In genomic region chr10:81019687-81020086, GRCm38 (mm10) we compare ENCODE assay signal across 26 mouse cellular contexts. TPM values are rescaled to one million over a fixed set of nuclear protein-coding genes. Genes with fewer than 3 reads are reported as not detected.
DNase-seq lines count a peak whose midpoint lies in the region; ATAC-seq and TF ChIP-seq lines count a peak whose summit lies in the region.
"Had no signal": no experiment of that assay in that cellular context is flagged by ENCODE, and none has a peak within 500 bp of the region (broad histone marks: within the 10 kb centered on the region; RNA-seq: fewer than 3 reads in every experiment).

No protein-coding gene starts in this region.

- no peaks in the 10 kb centered on the region for H3K36me3 ChIP-seq in forebrain, embryonic 10.5 days (replicated peaks)
- H3K36me3 ChIP-seq in forebrain, embryonic 12.5 days (replicated peaks): no peaks in the 10 kb centered on the region
- H3K36me3 ChIP-seq in neural tube, embryonic 12.5 days: no peaks in the 10 kb centered on the region; the same call in 1 of the 2 replicates
- no peaks in the 10 kb centered on the region for H3K36me3 ChIP-seq in neural tube, embryonic 15.5 days
- H3K36me3 ChIP-seq: heart, embryonic 13.5 days; limb, embryonic 15.5 days; liver, embryonic 15.5 days had no signal

- H3K4me2 ChIP-seq in forebrain, embryonic 12.5 days: no peak overlapping the region
- no peak overlapping the region for H3K4me2 ChIP-seq in neural tube, embryonic 12.5 days (replicated peaks)
- no peak overlapping the region for H3K4me2 ChIP-seq in neural tube, embryonic 15.5 days
- H3K4me2 ChIP-seq: heart, embryonic 13.5 days; hindbrain, embryonic 13.5 days; limb, embryonic 15.5 days; liver, embryonic 15.5 days; lung, embryonic 14.5 days; midbrain, embryonic 11.5 days had no signal

- peak overlapping the region; percentile 35; the same call in 1 of the 2 replicates for H3K27ac ChIP-seq in forebrain, embryonic 10.5 days
- H3K27ac ChIP-seq in forebrain, embryonic 12.5 days: no peak overlapping the region
- H3K27ac ChIP-seq in left cerebral cortex, adult 2 months: peak overlapping the region; percentile 34; the same call in 1 of the 2 replicates
- no peak overlapping the region for H3K27ac ChIP-seq in neural tube, embryonic 12.5 days
- no peak overlapping the region for H3K27ac ChIP-seq in neural tube, embryonic 15.5 days (replicated peaks)
- H3K27ac ChIP-seq: heart, embryonic 13.5 days; hindbrain, embryonic 13.5 days; limb, embryonic 15.5 days; liver, embryonic 15.5 days had no signal

- no peaks in the 10 kb centered on the region for H3K9me3 ChIP-seq in forebrain, embryonic 10.5 days
- H3K9me3 ChIP-seq in forebrain, embryonic 12.5 days: no peaks in the 10 kb centered on the region
- no peaks in the 10 kb centered on the region for H3K9me3 ChIP-seq in neural tube, embryonic 12.5 days
- no peaks in the 10 kb centered on the region for H3K9me3 ChIP-seq in neural tube, embryonic 15.5 days (replicated peaks)
- H3K9me3 ChIP-seq: heart, embryonic 13.5 days; hindbrain, embryonic 13.5 days; limb, embryonic 15.5 days; liver, embryonic 15.5 days had no signal

- H3K4me1 ChIP-seq in forebrain, embryonic 10.5 days: peaks cover 10% of the 10 kb centered on the region
- H3K4me1 ChIP-seq in forebrain, embryonic 12.5 days: peaks cover 4% of the 10 kb centered on the region
- peaks cover 3% of the 10 kb centered on the region; the same call in 1 of the 2 replicates for H3K4me1 ChIP-seq in neural tube, embryonic 12.5 days
- H3K4me1 ChIP-seq in neural tube, embryonic 15.5 days: peaks cover 34% of the 10 kb centered on the region

- WGBS in forebrain, embryonic 10.5 days: 83% methylated on average over 6 of the region's 6 CpGs
- WGBS in forebrain, embryonic 12.5 days: 73% methylated on average over 6 of the region's 6 CpGs
- 79% methylated on average over 6 of the region's 6 CpGs for WGBS in neural tube, embryonic 12.5 days
- 81% methylated on average over 6 of the region's 6 CpGs for WGBS in neural tube, embryonic 15.5 days

- no peak for TF ChIP-seq CTCF in left cerebral cortex, adult 2 months (IDR thresholded peaks at IDR 0.05)

- intact Hi-C loops in left cerebral cortex, adult 2 months (cut with DNase I): no loop called here
- intact Hi-C loops in heart, postnatal 25 days (cut with DNase I): loop anchor here (5.0 kb wide), 1 partner anchor 158 kb away; the partner anchor contains the start of gene Eef2

- peaks cover 49% of the 10 kb centered on the region for H3K27me3 ChIP-seq in forebrain, embryonic 10.5 days (ENCODE audit: poor library complexity, severe bottlenecking)
- peaks cover 38% of the 10 kb centered on the region for H3K27me3 ChIP-seq in forebrain, embryonic 12.5 days
- H3K27me3 ChIP-seq in neural tube, embryonic 12.5 days (replicated peaks): peaks cover 31% of the 10 kb centered on the region
- peaks cover 20% of the 10 kb centered on the region; the same call in 1 of the 2 replicates for H3K27me3 ChIP-seq in neural tube, embryonic 15.5 days (replicated peaks)

- H3K9ac ChIP-seq in forebrain, embryonic 12.5 days: no peak overlapping the region
- H3K9ac ChIP-seq in neural tube, embryonic 12.5 days: peak overlapping the region; percentile 29; the same call in 1 of the 2 replicates
- no peak overlapping the region for H3K9ac ChIP-seq in neural tube, embryonic 15.5 days (replicated peaks)
- H3K9ac ChIP-seq: forebrain, postnatal 0 days; heart, embryonic 13.5 days; limb, embryonic 15.5 days; liver, embryonic 15.5 days; lung, embryonic 14.5 days had no signal

- ATAC-seq in forebrain, embryonic 12.5 days (ENCODE audit: low FRiP score): no peak
- ATAC-seq in neural tube, embryonic 12.5 days (ENCODE audit: low FRiP score, low read depth): no peak
- ATAC-seq in neural tube, embryonic 15.5 days (ENCODE audit: low FRiP score): no peak
- ATAC-seq: activated CD4-positive, CD25-positive, alpha-beta regulatory T cell, adult 4 months; CD4-positive, CD25-positive, alpha-beta regulatory T cell, adult 4 months; forebrain, postnatal 0 days; intestine, postnatal 0 days had no signal

- DNase-seq in forebrain, embryonic 10.5 days (ENCODE audit: extremely low spot score, low spot score): no peak
- no peak for DNase-seq in left cerebral cortex, adult 2 months (ENCODE audit: extremely low spot score in 1 of 2, low spot score in 2 of 2)
- no peak for DNase-seq in left cerebral cortex, adult 9 months (ENCODE audit: low spot score in 2 of 2)
- DNase-seq in heart, postnatal 25 days (ENCODE audit: low spot score): no peak
- DNase-seq: adrenal gland, adult 2 months; adrenal gland, postnatal 36 days; forebrain, postnatal 0 days; heart, postnatal 10 days; kidney, adult 9 months; kidney, postnatal 10 days; lung, embryonic 14.5 days; thymus, adult 2 months; thymus, postnatal 36 days had no signal

- no peak overlapping the region for H3K4me3 ChIP-seq in forebrain, embryonic 10.5 days
- no peak overlapping the region for H3K4me3 ChIP-seq in forebrain, embryonic 12.5 days (replicated peaks)
- H3K4me3 ChIP-seq in left cerebral cortex, adult 2 months: no peak overlapping the region
- H3K4me3 ChIP-seq in neural tube, embryonic 12.5 days: no peak overlapping the region
- no peak overlapping the region for H3K4me3 ChIP-seq in neural tube, embryonic 15.5 days (replicated peaks)
- H3K4me3 ChIP-seq: heart, embryonic 13.5 days; hindbrain, embryonic 13.5 days; limb, embryonic 15.5 days; liver, embryonic 15.5 days had no signal

RNA-seq across cellular contexts. Expression of gene Gng7, which starts 4.9 kb away (rescaled TPM):
- 6.3 and 6.9 TPM in 2 replicates for polyA plus RNA-seq in forebrain, embryonic 10.5 days (2016; fragmentation: Nextera tagmentation; extraction: Ambion mirVana)
- polyA plus RNA-seq in forebrain, embryonic 12.5 days (2016; fragmentation: Nextera tagmentation; extraction: Ambion mirVana): 9.8 and 11.0 TPM in 2 replicates
- 100 to 1,000 TPM in 1 of 2 experiments, 10 to 100 TPM in 1; 66.6 to 111 TPM for total RNA-seq in left cerebral cortex, adult 2 months (2021)
- polyA plus RNA-seq in neural tube, embryonic 12.5 days (2016; fragmentation: Nextera tagmentation; extraction: Ambion mirVana): 11.2 and 14.0 TPM in 2 replicates
- 22.8 and 24.9 TPM in 2 replicates for polyA plus RNA-seq in neural tube, embryonic 15.5 days (2015; fragmentation: Nextera tagmentation; extraction: Ambion mirVana)
- total RNA-seq in heart, postnatal 25 days (2021): under 1 TPM; 0.13 to 0.34 TPM
- total RNA-seq: monocyte, adult 5-6 weeks had no signal
- polyA plus RNA-seq: activated CD4-positive, CD25-positive, alpha-beta regulatory T cell, adult 4 months had no signal

RNA-seq across cellular contexts. Expression of gene Diras1, which starts 5.8 kb away (rescaled TPM):
- 2.1 and 2.5 TPM in 2 replicates for polyA plus RNA-seq in forebrain, embryonic 10.5 days (2016; fragmentation: Nextera tagmentation; extraction: Ambion mirVana)
- 8.7 and 11.6 TPM in 2 replicates for polyA plus RNA-seq in forebrain, embryonic 12.5 days (2016; fragmentation: Nextera tagmentation; extraction: Ambion mirVana)
- total RNA-seq in left cerebral cortex, adult 2 months (2021): 100 to 1,000 TPM; 100 to 116 TPM
- 16.6 and 16.8 TPM in 2 replicates for polyA plus RNA-seq in neural tube, embryonic 12.5 days (2016; fragmentation: Nextera tagmentation; extraction: Ambion mirVana)
- 55.3 and 69.4 TPM in 2 replicates for polyA plus RNA-seq in neural tube, embryonic 15.5 days (2015; fragmentation: Nextera tagmentation; extraction: Ambion mirVana)
- not detected for total RNA-seq in heart, postnatal 25 days (2021)
- total RNA-seq: heart, postnatal 10 days; megakaryocyte progenitor cell, adult 5-6 weeks had no signal
- polyA plus RNA-seq: CD4-positive, CD25-positive, alpha-beta regulatory T cell, adult 4 months had no signal

RNA-seq across cellular contexts. Expression of gene Slc39a3, which starts 17.5 kb away (rescaled TPM):
- polyA plus RNA-seq in forebrain, embryonic 10.5 days (2016; fragmentation: Nextera tagmentation; extraction: Ambion mirVana): 15.7 and 15.8 TPM in 2 replicates
- 29.2 and 32.8 TPM in 2 replicates for polyA plus RNA-seq in forebrain, embryonic 12.5 days (2016; fragmentation: Nextera tagmentation; extraction: Ambion mirVana)
- total RNA-seq in left cerebral cortex, adult 2 months (2021): 10 to 100 TPM; 61.3 to 62.5 TPM
- 33.9 and 40.2 TPM in 2 replicates for polyA plus RNA-seq in neural tube, embryonic 12.5 days (2016; fragmentation: Nextera tagmentation; extraction: Ambion mirVana)
- polyA plus RNA-seq in neural tube, embryonic 15.5 days (2015; fragmentation: Nextera tagmentation; extraction: Ambion mirVana): 43.9 and 47.7 TPM in 2 replicates
- 10 to 100 TPM; 14.0 to 14.3 TPM for total RNA-seq in heart, postnatal 25 days (2021)

RNA-seq across cellular contexts. Expression of gene Sgta, which starts 40.3 kb away (rescaled TPM):
- polyA plus RNA-seq in forebrain, embryonic 10.5 days (2016; fragmentation: Nextera tagmentation; extraction: Ambion mirVana): 285 and 286 TPM in 2 replicates
- polyA plus RNA-seq in forebrain, embryonic 12.5 days (2016; fragmentation: Nextera tagmentation; extraction: Ambion mirVana): 262 and 280 TPM in 2 replicates
- 100 to 1,000 TPM; 171 to 173 TPM for total RNA-seq in left cerebral cortex, adult 2 months (2021)
- 272 and 275 TPM in 2 replicates for polyA plus RNA-seq in neural tube, embryonic 12.5 days (2016; fragmentation: Nextera tagmentation; extraction: Ambion mirVana)
- polyA plus RNA-seq in neural tube, embryonic 15.5 days (2015; fragmentation: Nextera tagmentation; extraction: Ambion mirVana): 290 and 298 TPM in 2 replicates
- total RNA-seq in heart, postnatal 25 days (2021): 10 to 100 TPM; 86.7 to 93.2 TPM

RNA-seq across cellular contexts. Expression of gene Thop1, which starts 50.1 kb away (rescaled TPM):
- polyA plus RNA-seq in forebrain, embryonic 10.5 days (2016; fragmentation: Nextera tagmentation; extraction: Ambion mirVana): 106 and 114 TPM in 2 replicates
- polyA plus RNA-seq in forebrain, embryonic 12.5 days (2016; fragmentation: Nextera tagmentation; extraction: Ambion mirVana): 65.0 and 69.2 TPM in 2 replicates
- 10 to 100 TPM; 51.0 to 51.1 TPM for total RNA-seq in left cerebral cortex, adult 2 months (2021)
- 60.2 and 63.3 TPM in 2 replicates for polyA plus RNA-seq in neural tube, embryonic 12.5 days (2016; fragmentation: Nextera tagmentation; extraction: Ambion mirVana)
- 44.3 and 52.9 TPM in 2 replicates for polyA plus RNA-seq in neural tube, embryonic 15.5 days (2015; fragmentation: Nextera tagmentation; extraction: Ambion mirVana)
- total RNA-seq in heart, postnatal 25 days (2021): 10 to 100 TPM; 12.3 to 13.2 TPM

Comparison
In these comparisons a context has a peak if more than half of its experiments do, and no peak if none do; other contexts are left out.
1. H3K27ac ChIP-seq: peak in forebrain, embryonic 10.5 days (single experiment) and left cerebral cortex, adult 2 months (single experiment); none in forebrain, embryonic 12.5 days (single experiment), neural tube, embryonic 12.5 days (single experiment) and neural tube, embryonic 15.5 days (single experiment).